Mouse (Mus musculus) spleen, adult 2 months (tissue): ENCODE measurements at regions not wholly inside any gene's neighbourhood (a gene's known extent, or its start where the extent isn't known, plus 50 kb on each side); places are given as distances from the start of the nearest gene placed in this dataset.

ENCODE experiments used
- CTCF ChIP-seq: fragments of 200-500 bp; IDR thresholded peaks from 2 replicates; pipeline ENCODE4 v1.5.1; 2011; ENCODE audit warnings: mild to moderate bottlenecking, inconsistent platforms; ENCODE audit not compliant: insufficient read depth, insufficient read length, insufficient replicate concordance; ENCODE audit errors: extremely low read depth
- POLR2A ChIP-seq: fragments of 200-500 bp; IDR thresholded peaks from 2 replicates; pipeline ENCODE4 v1.6.1; 2011; ENCODE audit warnings: low read depth, low read length, inconsistent platforms

GRCm38 (mm10) chr13:39566491-39566890 lies 605.8 kb upstream of the Slc35b3 start:
- TF ChIP-seq POLR2A (no peak), CTCF (no peak)
